In genomic region chr10:7596251-7596650, GRCm38 (mm10) we compare ENCODE assay signal across 24 mouse cellular contexts. TPM values are rescaled to one million over a fixed set of nuclear protein-coding genes. Genes with fewer than 3 reads are reported as not detected.
DNase-seq lines count a peak whose midpoint lies in the region; ATAC-seq and TF ChIP-seq lines count a peak whose summit lies in the region.
"Had no signal": no experiment of that assay in that cellular context is flagged by ENCODE, and none has a peak within 500 bp of the region (broad histone marks: within the 10 kb centered on the region; RNA-seq: fewer than 3 reads in every experiment).

No protein-coding gene starts in this region.

- no peak overlapping the region for H3K4me3 ChIP-seq in forebrain, embryonic 14.5 days (ENCODE audit: low read depth, low read length)
- no peak overlapping the region for H3K4me3 ChIP-seq in forebrain, embryonic 10.5 days
- H3K4me3 ChIP-seq in midbrain, postnatal 0 days (ENCODE audit: low read depth, low read length): no peak overlapping the region
- no peak overlapping the region for H3K4me3 ChIP-seq in midbrain, embryonic 11.5 days (ENCODE audit: low read depth, low read length)
- H3K4me3 ChIP-seq: forebrain, embryonic 15.5 days; heart, adult 2 months; hindbrain, embryonic 12.5 days had no signal

- ATAC-seq in forebrain, embryonic 14.5 days: no peak
- ATAC-seq in midbrain, postnatal 0 days (ENCODE audit: low FRiP score): no peak
- no peak for ATAC-seq in midbrain, embryonic 11.5 days (ENCODE audit: low FRiP score)
- ATAC-seq: activated CD4-positive, CD25-positive, alpha-beta regulatory T cell, adult 4 months; forebrain, embryonic 15.5 days; hindbrain, embryonic 16.5 days; inflammation-experienced regulatory T-cells, adult 6 months; intestine, embryonic 16.5 days had no signal

- H3K36me3 ChIP-seq in forebrain, embryonic 14.5 days (ENCODE audit: control insufficient read depth, insufficient read depth, low read length): peaks cover 4% of the 10 kb centered on the region; the same call in 1 of the 2 replicates
- H3K36me3 ChIP-seq in forebrain, embryonic 10.5 days (replicated peaks): no peaks in the 10 kb centered on the region
- no peaks in the 10 kb centered on the region for H3K36me3 ChIP-seq in midbrain, postnatal 0 days (ENCODE audit: insufficient read depth, low read length)
- no peaks in the 10 kb centered on the region for H3K36me3 ChIP-seq in midbrain, embryonic 11.5 days (ENCODE audit: control insufficient read depth, insufficient read depth, low read length)
- H3K36me3 ChIP-seq: G1E; hindbrain, embryonic 12.5 days had no signal

- 56% methylated on average over 1 of the region's 1 CpGs for WGBS in forebrain, embryonic 14.5 days
- WGBS in forebrain, embryonic 10.5 days: 90% methylated on average over 1 of the region's 1 CpGs
- 64% methylated on average over 1 of the region's 1 CpGs for WGBS in midbrain, postnatal 0 days
- WGBS in midbrain, embryonic 11.5 days: 85% methylated on average over 1 of the region's 1 CpGs

- no peak overlapping the region for H3K4me2 ChIP-seq in forebrain, embryonic 14.5 days (ENCODE audit: low read length)
- H3K4me2 ChIP-seq in midbrain, postnatal 0 days (ENCODE audit: low read depth, low read length, poor library complexity, severe bottlenecking): no peak overlapping the region
- H3K4me2 ChIP-seq in midbrain, embryonic 11.5 days: no peak overlapping the region
- H3K4me2 ChIP-seq: forebrain, embryonic 15.5 days; heart, embryonic 11.5 days; hindbrain, embryonic 12.5 days had no signal

- DNase-seq in forebrain, embryonic 14.5 days (ENCODE audit: low spot score): peak; percentile 35
- DNase-seq in forebrain, embryonic 10.5 days (ENCODE audit: extremely low spot score, low spot score): no peak
- DNase-seq in midbrain, postnatal 0 days (ENCODE audit: low spot score): no peak
- DNase-seq in midbrain, embryonic 11.5 days (ENCODE audit: low spot score, missing footprints): no peak
- DNase-seq in NIH3T3 (ENCODE audit: low read depth): peak; percentile 37
- no peak for DNase-seq in gastrocnemius, adult 8-10 months (ENCODE audit: low spot score in 2 of 2)
- DNase-seq in layer of hippocampus, adult 18-20 months (ENCODE audit: low spot score in 2 of 2): no peak
- DNase-seq: adrenal gland, adult 8-10 months; adrenal gland, postnatal 25 days; B cell, adult 2 months; cerebellum, adult 11 months; cerebellum, adult 2 months; gastrocnemius, postnatal 10 days; gastrocnemius, postnatal 36 days; heart, adult 2 months had no signal

- TF ChIP-seq CTCF in midbrain, postnatal 0 days (IDR thresholded peaks at IDR 0.05): no peak

- no peak overlapping the region for H3K27ac ChIP-seq in forebrain, embryonic 14.5 days (ENCODE audit: low read depth, low read length)
- H3K27ac ChIP-seq in forebrain, embryonic 10.5 days: no peak overlapping the region
- no peak overlapping the region for H3K27ac ChIP-seq in midbrain, postnatal 0 days (ENCODE audit: low read depth, low read length)
- H3K27ac ChIP-seq in midbrain, embryonic 11.5 days (ENCODE audit: low read depth, low read length): no peak overlapping the region
- H3K27ac ChIP-seq: forebrain, embryonic 15.5 days; heart, adult 2 months; hindbrain, embryonic 12.5 days had no signal

- H3K9me3 ChIP-seq in forebrain, embryonic 14.5 days (replicated peaks; ENCODE audit: control insufficient read depth, low read length): no peaks in the 10 kb centered on the region
- no peaks in the 10 kb centered on the region for H3K9me3 ChIP-seq in forebrain, embryonic 10.5 days
- no peaks in the 10 kb centered on the region for H3K9me3 ChIP-seq in midbrain, postnatal 0 days (ENCODE audit: low read length)
- no peaks in the 10 kb centered on the region for H3K9me3 ChIP-seq in midbrain, embryonic 11.5 days (ENCODE audit: control insufficient read depth, low read length)
- H3K9me3 ChIP-seq: forebrain, embryonic 15.5 days; G1E; hindbrain, embryonic 12.5 days had no signal

- peaks cover 7% of the 10 kb centered on the region for H3K4me1 ChIP-seq in forebrain, embryonic 14.5 days (ENCODE audit: control insufficient read depth, insufficient read depth, low read length)
- no peaks in the 10 kb centered on the region; the same call in 1 of the 2 replicates for H3K4me1 ChIP-seq in forebrain, embryonic 10.5 days
- H3K4me1 ChIP-seq in midbrain, postnatal 0 days (ENCODE audit: insufficient read depth, low read length): peaks cover 12% of the 10 kb centered on the region
- H3K4me1 ChIP-seq in midbrain, embryonic 11.5 days (ENCODE audit: control insufficient read depth, insufficient read depth, low read length): 0 out of 2 replicates have a peak, but pooled peaks cover 3% of the 10 kb centered on the region

- H3K9ac ChIP-seq in forebrain, embryonic 14.5 days (ENCODE audit: low read length): no peak overlapping the region
- 0 out of 2 replicates have a peak overlapping the region, but pooled peaks have one; percentile 29 for H3K9ac ChIP-seq in midbrain, postnatal 0 days (replicated peaks; ENCODE audit: low read length, poor library complexity, severe bottlenecking)
- no peak overlapping the region for H3K9ac ChIP-seq in midbrain, embryonic 11.5 days (ENCODE audit: low read length)
- H3K9ac ChIP-seq: forebrain, embryonic 15.5 days; hindbrain, embryonic 12.5 days had no signal

- H3K27me3 ChIP-seq in forebrain, embryonic 14.5 days (replicated peaks; ENCODE audit: control insufficient read depth, insufficient read depth, low read length): peaks cover 2% of the 10 kb centered on the region; the same call in 1 of the 2 replicates
- H3K27me3 ChIP-seq in forebrain, embryonic 10.5 days (ENCODE audit: poor library complexity, severe bottlenecking): peaks cover 9% of the 10 kb centered on the region
- H3K27me3 ChIP-seq in midbrain, postnatal 0 days (ENCODE audit: insufficient read depth, low read length): no peaks in the 10 kb centered on the region
- peaks cover 2% of the 10 kb centered on the region; the same call in 1 of the 2 replicates for H3K27me3 ChIP-seq in midbrain, embryonic 11.5 days (ENCODE audit: control insufficient read depth, insufficient read depth, low read length)
- H3K27me3 ChIP-seq: CH12.LX had no signal

RNA-seq across cellular contexts. Expression of gene Lrp11, which starts 6.7 kb away (rescaled TPM):
- polyA plus RNA-seq in forebrain, embryonic 14.5 days (2014; fragmentation: Nextera tagmentation; extraction: Ambion mirVana): 29.0 and 36.8 TPM in 2 replicates
- 6.9 and 7.4 TPM in 2 replicates for polyA plus RNA-seq in forebrain, embryonic 10.5 days (2016; fragmentation: Nextera tagmentation; extraction: Ambion mirVana)
- 123 and 139 TPM in 2 replicates for total RNA-seq in midbrain, postnatal 0 days (2014; rRNA removed)
- polyA plus RNA-seq in midbrain, postnatal 0 days (2015; fragmentation: Nextera tagmentation; extraction: Ambion mirVana): 48.2 and 51.7 TPM in 2 replicates
- polyA plus RNA-seq in midbrain, embryonic 11.5 days (2014; fragmentation: Nextera tagmentation; extraction: Ambion mirVana): 11.1 and 13.3 TPM in 2 replicates
- 1 to 10 TPM in 3 of 4 experiments, under 1 TPM in 1; 0.99 to 1.3 (median 1.1) TPM for total RNA-seq in gastrocnemius, adult 8-10 months (2022)
- total RNA-seq in layer of hippocampus, adult 18-20 months (2021): 100 to 1,000 TPM; 197 to 207 TPM
- polyA plus RNA-seq: inflammation-experienced regulatory T-cells, adult 6 months had no signal

Comparison
In these comparisons a context has a peak if more than half of its experiments do, and no peak if none do; other contexts are left out.
1. DNase-seq: peak in forebrain, embryonic 14.5 days (single experiment) and NIH3T3 (single experiment); none in forebrain, embryonic 10.5 days (single experiment), midbrain, postnatal 0 days (single experiment), midbrain, embryonic 11.5 days (single experiment), gastrocnemius, adult 8-10 months (0 of 2) and layer of hippocampus, adult 18-20 months (0 of 2).